Mouse (Mus musculus) ES-CJ7 (cell line): Measurements from ENCODE around the gene Zfp61.
A peak's percentile ranks its signal among the peaks of the same experiment; 100 is the strongest.

Source experiments
- DNase-seq: peaks from one replicate; pipeline ENCODE4 v3.0.0; 2011; ENCODE audit warnings: low read depth, low spot score

Gene Zfp61

GRCm38 (mm10) chr7:24300771-24301282 lies at the start of gene Zfp61:
Gene Zfp61 (minus strand): TSS chr7:24301232.
- DNase-seq = no peak

DNA sequence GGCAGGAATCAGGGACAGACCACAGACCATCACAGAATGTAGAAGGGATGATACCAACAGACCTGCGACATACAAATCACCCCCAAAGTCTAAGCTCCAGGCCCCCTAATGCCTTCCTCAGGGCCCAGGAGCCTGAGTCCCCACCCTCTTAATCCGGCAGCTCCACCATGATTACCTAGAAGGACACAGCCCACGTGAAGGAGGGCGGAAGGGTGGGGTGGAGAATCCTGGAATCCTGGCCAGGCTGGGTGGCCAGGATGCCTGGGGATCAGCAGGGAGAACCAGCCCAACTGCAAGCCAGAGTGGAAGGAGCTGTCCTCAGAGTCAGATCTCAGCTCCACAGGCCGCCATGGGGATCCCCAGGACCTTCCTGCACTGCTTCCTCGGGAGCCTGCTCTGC lies 47.9 kb upstream of the Zfp61 start, which contains the start of gene Lypd5:
Gene Lypd5 (plus strand): TSS at position 301 of the 400 bp plus-strand sequence.
- no peak for DNase-seq

DNA sequence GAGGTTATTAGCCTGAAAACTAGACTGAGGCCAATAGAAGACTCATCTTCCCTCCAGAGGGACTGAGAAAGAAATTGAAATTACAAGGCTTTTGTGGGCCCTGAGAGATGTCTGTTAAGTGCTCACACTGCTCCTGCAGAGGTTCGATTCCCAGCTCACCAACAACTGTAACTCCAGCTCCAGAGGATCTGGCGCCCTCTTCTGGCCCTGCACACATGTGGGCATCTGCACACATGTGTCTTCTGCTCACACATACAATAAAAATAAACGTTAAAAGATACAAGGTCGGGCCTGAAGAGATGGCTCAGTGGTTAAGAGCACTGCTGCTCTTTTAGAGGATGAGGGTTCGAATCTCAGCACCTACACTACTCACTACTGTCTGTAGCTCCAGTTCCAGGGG lies 45.4 kb upstream of the Zfp61 start:
- DNase-seq = peak; percentile 30

- DNase-seq = no peak
These were observed 42.8 kb upstream of the Zfp61 start for GRCm38 (mm10) chr7:24343701-24344272.

- DNase-seq = peak; percentile 53
These were observed 37.2 kb upstream of the Zfp61 start for GRCm38 (mm10) chr7:24338241-24338640.

- peak; percentile 74 for DNase-seq
These were observed 34.8 kb upstream of the Zfp61 start for GRCm38 (mm10) chr7:24335699-24336309.

- peak; percentile 60 for DNase-seq
These were observed 32.4 kb upstream of the Zfp61 start, which contains the start of gene Tescl for GRCm38 (mm10) chr7:24333304-24333986. Gene Tescl (minus strand): TSS chr7:24333936.

DNA sequence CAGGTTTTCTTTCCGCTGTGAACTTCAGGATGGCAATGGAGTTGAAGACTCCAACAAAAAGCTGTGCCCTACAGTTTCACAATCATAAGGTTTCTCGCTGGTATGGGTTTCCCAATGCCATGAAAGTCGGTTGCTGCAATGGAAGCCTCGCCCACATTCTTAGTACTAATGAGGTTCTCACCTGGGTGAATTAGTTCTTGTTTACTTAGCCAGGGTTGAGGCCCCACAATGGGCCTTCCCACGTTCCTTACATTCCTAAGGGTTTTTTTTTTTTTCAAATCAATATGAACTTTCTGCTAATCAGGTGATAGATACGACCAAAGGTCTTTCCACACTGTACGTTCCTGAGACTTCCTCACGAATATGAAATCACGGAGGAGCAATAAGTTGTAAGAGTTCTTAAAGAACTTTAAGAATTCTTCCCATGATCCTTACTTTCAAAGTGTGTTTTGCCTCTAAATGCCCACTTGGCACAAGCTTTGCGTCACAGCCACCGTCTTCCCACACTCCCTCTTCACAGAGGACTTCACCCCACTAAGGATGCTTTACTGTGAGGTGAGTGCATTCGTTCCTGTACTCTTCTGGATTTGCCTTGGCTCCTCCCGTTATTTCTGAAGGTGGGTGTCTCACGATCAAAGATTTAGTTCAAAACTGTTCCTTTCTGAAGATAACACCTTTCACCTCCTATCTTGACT lies 26.4 kb upstream of the Zfp61 start:
- DNase-seq = no peak

- DNase-seq = no peak
These were observed 25.5 kb upstream of the Zfp61 start for GRCm38 (mm10) chr7:24326273-24327135.

- DNase-seq = peak; percentile 36
These were observed 24.7 kb upstream of the Zfp61 start for GRCm38 (mm10) chr7:24325675-24326128.

DNA sequence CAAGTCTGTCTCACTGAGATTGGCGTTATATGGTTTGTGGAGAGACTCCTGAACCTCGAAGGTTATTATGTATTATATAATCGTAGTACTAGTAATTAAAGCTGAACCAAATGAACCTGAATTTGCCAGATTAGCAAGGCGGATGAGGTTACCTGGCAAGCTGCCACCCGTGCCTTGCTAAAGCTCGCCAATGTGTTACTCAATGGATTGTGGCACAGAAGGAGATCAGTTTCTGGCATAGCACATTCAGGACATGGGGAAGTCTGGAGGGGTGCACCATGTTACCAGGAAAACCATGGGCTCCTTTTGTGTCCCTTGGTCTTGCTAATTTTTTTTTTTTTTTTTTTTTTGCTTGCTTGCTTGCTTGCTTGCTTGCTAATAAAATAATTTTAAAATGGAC lies 24.2 kb upstream of the Zfp61 start:
- DNase-seq = no peak

GRCm38 (mm10) chr7:24322593-24322992 lies 21.6 kb upstream of the Zfp61 start:
- no peak for DNase-seq

DNA sequence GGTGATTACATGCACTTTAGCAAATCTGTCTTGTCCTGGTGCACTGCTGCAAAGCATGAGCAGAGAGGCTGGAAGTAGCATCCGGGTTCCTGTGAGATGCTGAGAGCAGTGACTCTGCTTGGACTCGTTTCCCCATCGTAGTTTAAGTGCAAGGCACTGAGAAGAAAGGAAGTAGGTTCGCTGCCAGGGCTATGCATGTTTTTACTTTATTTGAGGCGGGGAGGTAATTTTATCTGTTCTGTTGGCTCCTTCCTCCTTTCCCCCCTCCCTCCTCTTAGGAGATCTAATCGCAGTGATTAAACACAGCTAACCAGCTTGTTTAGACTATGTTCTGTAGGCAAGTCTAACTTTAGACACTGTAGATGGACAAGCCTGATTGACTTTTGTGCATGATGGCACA lies 17.9 kb upstream of the Zfp61 start:
- DNase-seq = no peak

- peak; percentile 97 for DNase-seq
These were observed 15.6 kb upstream of the Zfp61 start, which contains the start of gene Zfp94 for GRCm38 (mm10) chr7:24316567-24317092. Gene Zfp94 (minus strand): TSS chr7:24316666.

DNA sequence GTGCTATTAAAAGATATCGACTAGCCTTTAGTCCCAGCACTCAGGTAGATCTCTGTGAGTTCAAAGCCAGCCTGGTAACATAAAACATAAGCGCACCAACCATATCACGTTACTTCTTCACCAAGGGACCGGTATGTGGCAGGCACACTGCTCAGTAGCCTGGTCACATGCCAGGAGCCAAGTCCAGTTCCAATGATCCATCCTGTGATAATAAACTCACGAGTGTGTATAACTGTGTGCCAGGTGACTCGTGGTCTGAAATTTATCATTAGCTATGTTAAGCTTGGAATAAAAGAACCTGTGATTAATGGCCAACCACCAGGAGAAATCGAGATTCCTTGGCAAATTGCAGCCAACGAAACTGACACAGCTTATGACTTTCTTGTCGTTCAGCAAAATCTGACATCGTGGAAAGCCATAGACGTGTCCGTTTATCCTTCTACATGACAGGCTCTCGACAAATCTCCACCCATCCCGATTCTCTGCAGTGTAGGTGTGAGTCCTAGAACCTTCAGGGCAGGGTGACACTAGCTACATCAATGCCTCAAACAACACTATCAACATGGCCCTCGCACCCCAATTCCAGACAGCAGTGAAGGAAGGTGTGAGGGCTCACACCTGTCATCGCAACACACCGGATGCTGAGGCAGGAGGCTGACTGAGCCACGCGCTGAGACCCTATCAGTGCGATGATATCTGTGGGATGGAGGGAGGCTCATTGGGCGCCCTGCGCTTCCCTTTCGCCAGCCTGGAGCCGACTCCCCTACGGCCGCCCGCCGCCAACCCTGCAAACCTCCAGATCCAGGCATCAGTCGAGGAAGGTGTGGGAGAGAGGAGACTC lies 14.9 kb upstream of the Zfp61 start:
- DNase-seq = no peak

DNA sequence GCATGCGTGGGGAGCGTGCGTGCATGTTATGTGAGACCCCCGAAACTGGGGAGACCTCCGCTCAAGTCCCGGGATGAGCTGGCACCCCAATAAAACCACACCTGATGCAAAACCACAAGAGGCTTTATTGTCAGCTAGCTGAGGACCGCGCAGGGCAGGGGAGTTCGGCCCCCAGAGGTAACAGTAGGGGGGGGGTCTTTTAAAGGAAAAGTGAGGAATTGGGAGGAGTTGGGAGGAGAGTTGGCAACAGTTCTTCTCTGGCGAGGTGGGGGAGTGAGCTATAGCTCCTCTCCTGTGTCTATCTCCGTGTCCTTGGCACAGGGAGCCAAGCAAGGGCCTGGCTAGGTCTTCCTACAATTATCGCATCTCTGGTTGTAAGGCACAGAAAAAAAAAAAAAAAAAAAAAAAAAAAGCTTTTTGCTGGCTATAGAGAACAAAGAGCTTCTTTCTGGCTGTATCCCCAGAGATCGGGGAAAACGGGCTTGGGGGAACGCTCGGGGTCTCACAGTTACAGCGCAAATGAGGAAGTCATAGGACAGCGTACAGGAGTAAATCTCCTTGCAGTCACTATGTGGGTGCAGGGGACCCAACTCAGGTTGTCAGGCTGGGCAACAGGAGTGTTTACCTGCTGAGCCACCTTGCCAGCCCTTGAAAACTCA lies 1.1 kb downstream of the Zfp61 start:
- DNase-seq = no peak

- peak; percentile 96 for DNase-seq
These were observed 1.9 kb downstream of the Zfp61 start for GRCm38 (mm10) chr7:24298973-24299708.

- DNase-seq = no peak
These were observed 2.4 kb downstream of the Zfp61 start for GRCm38 (mm10) chr7:24298635-24298972.
